Mouse (Mus musculus) liver, adult 2 months (tissue): ENCODE results near the gene Asgr2. TPM values are rescaled to one million over a fixed set of nuclear protein-coding genes. Genes with fewer than 3 reads are reported as not detected.

Experiments
- DNase-seq: peaks from one replicate; pipeline ENCODE4 v3.0.0-alpha.2; 2011; ENCODE audit warnings: low read depth, low spot score; ENCODE audit errors: extremely low read depth
- H3K27ac ChIP-seq: fragments of 200-500 bp; replicated peaks from 2 replicates; pipeline ENCODE4 v1.5.1; 2012; ENCODE audit warnings: low read depth, mild to moderate bottlenecking, control low read depth, inconsistent platforms, low read length; ENCODE audit not compliant: insufficient read depth
- H3K27me3 ChIP-seq: fragments of 200-500 bp; 2 replicates; pipeline ENCODE4 v1.6.1; 2012; ENCODE audit warnings: mild to moderate bottlenecking, moderate library complexity, low read length, inconsistent platforms; ENCODE audit not compliant: control insufficient read depth, insufficient read depth
- H3K36me3 ChIP-seq: fragments of 200-500 bp; 2 replicates; pipeline ENCODE4 v1.6.1; 2012; ENCODE audit warnings: low read length, inconsistent platforms; ENCODE audit not compliant: control insufficient read depth, insufficient read depth
- H3K4me1 ChIP-seq: fragments of 200-500 bp; 2 replicates; pipeline ENCODE4 v1.6.1; 2011; ENCODE audit warnings: low read length; ENCODE audit not compliant: control insufficient read depth, insufficient read depth
- H3K4me3 ChIP-seq: fragments of 200-500 bp; 2 replicates; pipeline ENCODE4 v1.5.1; 2011; ENCODE audit warnings: low read depth, mild to moderate bottlenecking, control low read depth, low read length, moderate library complexity; ENCODE audit not compliant: insufficient read depth
- H3K79me2 ChIP-seq: fragments of 200-500 bp; 2 replicates; pipeline ENCODE4 v1.6.1; 2012; ENCODE audit warnings: inconsistent platforms, mild to moderate bottlenecking, low read length, moderate library complexity; ENCODE audit not compliant: control insufficient read depth, insufficient read depth
- H3K9ac ChIP-seq: fragments of 200-500 bp; 2 replicates; pipeline ENCODE4 v1.6.1; 2012; ENCODE audit warnings: low read depth, mild to moderate bottlenecking, control low read depth, inconsistent platforms, low read length
- CTCF ChIP-seq: fragments of 200-500 bp; IDR thresholded peaks from 2 replicates; pipeline ENCODE4 v1.5.1; 2011; ENCODE audit warnings: low read depth, low read length, control low read depth
- POLR2A ChIP-seq: fragments of 200-500 bp; IDR thresholded peaks from 2 replicates; pipeline ENCODE4 v1.6.1; 2011; ENCODE audit warnings: low read length, control low read depth; ENCODE audit not compliant: insufficient read depth; ENCODE audit errors: extremely low read depth
- WGBS: fragments of 180-500 bp; shearing (Covaris S2); methylation state at CpG from one replicate; pipeline ENCODE4 v1.1.7; 2018; 5-methylcytosine and 5-hydroxymethylcytosine counted together
- polyA plus RNA-seq: library from polyadenylated mRNA; depleted of rRNA; stranded (reverse); fragments of >200 nt; gene quantifications from 2 replicates; pipeline ENCODE4 v1.2.3, GENCODE M21; 2012; rRNA removed
- total RNA-seq: library from RNA; depleted of rRNA; stranded (reverse); fragments of >200 nt; gene quantifications from 2 replicates; pipeline ENCODE4 v1.2.3, GENCODE M21; 2014; rRNA removed

Asgr2 gene
- total RNA-seq (166 and 194 TPM in 2 replicates), polyA plus RNA-seq (212 and 216 TPM in 2 replicates)

GRCm38 (mm10) chr11:70091986-70092783 lies at the start of gene Asgr2:
Gene Asgr2, plus strand, starts transcription at chr11:70092644.
- H3K36me3 ChIP-seq = peaks cover 1% of the 10 kb centered on the region; the same call in 1 of the 2 replicates
- peaks cover 4% of the 10 kb centered on the region; the same call in 1 of the 2 replicates for H3K79me2 ChIP-seq
- peaks cover 23% of the 10 kb centered on the region for H3K4me1 ChIP-seq
- peak within 1 kb of the TSS; percentile 87 for H3K27ac ChIP-seq
- peak; percentile 58; the same call in 1 of the 2 replicates for TF ChIP-seq POLR2A
- TF ChIP-seq CTCF = no peak
- H3K27me3 ChIP-seq = no peaks in the 10 kb centered on the region
- peak; percentile 97 for DNase-seq
- peak within 1 kb of the TSS; percentile 42 for H3K4me3 ChIP-seq
- WGBS = 21% methylated on average over 12 of the region's 12 CpGs
- H3K9ac ChIP-seq = peak within 1 kb of the TSS; percentile 65

GRCm38 (mm10) chr11:70043665-70044064 lies 48.8 kb upstream of the Asgr2 start:
- peaks cover under 1% of the 10 kb centered on the region; the same call in 1 of the 2 replicates for H3K4me1 ChIP-seq
- H3K36me3 ChIP-seq = no peaks in the 10 kb centered on the region
- H3K79me2 ChIP-seq = no peaks in the 10 kb centered on the region
- H3K27me3 ChIP-seq = no peaks in the 10 kb centered on the region
- H3K27ac ChIP-seq = no peak overlapping the region
- no peak overlapping the region for H3K9ac ChIP-seq
- DNase-seq = no peak
- H3K4me3 ChIP-seq = no peak overlapping the region
- TF ChIP-seq CTCF = no peak
- TF ChIP-seq POLR2A = no peak
- 93% methylated on average over 7 of the region's 7 CpGs for WGBS

DNA sequence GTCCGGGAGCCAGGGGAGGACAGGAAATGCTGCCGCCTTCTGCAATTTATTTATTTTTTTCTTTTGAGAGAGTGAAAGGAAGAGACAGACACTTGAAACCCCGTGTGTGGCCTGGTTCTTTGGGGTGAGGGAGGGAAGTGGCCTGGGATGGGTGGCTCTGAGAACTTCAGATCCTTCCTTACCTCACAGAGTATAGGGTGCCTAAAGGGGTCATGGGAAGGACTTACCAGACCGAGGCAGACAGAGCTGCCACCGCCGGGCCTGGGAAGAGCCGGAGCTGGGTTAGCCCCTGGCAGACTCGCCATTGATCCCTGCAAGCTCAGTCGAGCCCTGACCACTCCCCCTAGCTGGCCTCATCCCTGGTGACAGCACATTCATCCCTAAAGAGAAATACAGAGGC lies 47.0 kb upstream of the Asgr2 start:
- H3K79me2 ChIP-seq = no peaks in the 10 kb centered on the region
- TF ChIP-seq POLR2A = no peak
- TF ChIP-seq CTCF = no peak
- DNase-seq = no peak
- no peak overlapping the region for H3K4me3 ChIP-seq
- H3K27me3 ChIP-seq = no peaks in the 10 kb centered on the region
- 70% methylated on average over 9 of the region's 9 CpGs for WGBS
- no peaks in the 10 kb centered on the region for H3K36me3 ChIP-seq
- no peaks in the 10 kb centered on the region; the same call in 1 of the 2 replicates for H3K4me1 ChIP-seq
- H3K27ac ChIP-seq = no peak overlapping the region
- H3K9ac ChIP-seq = no peak overlapping the region

- TF ChIP-seq POLR2A = no peak
- no peak for TF ChIP-seq CTCF
- WGBS = 60% methylated on average over 6 of the region's 6 CpGs
- Histone ChIP-seq H3K4me3 (no peak overlapping the region), H3K9ac (no peak overlapping the region), H3K4me1 (peaks cover 12% of the 10 kb centered on the region), H3K27ac (no peak overlapping the region), H3K79me2 (no peaks in the 10 kb centered on the region), H3K36me3 (no peaks in the 10 kb centered on the region), H3K27me3 (no peaks in the 10 kb centered on the region)
- no peak for DNase-seq
These were observed 43.1 kb upstream of the Asgr2 start for GRCm38 (mm10) chr11:70049366-70049765.

GRCm38 (mm10) chr11:70049816-70050215 lies 42.6 kb upstream of the Asgr2 start:
- WGBS = 22% methylated on average over 10 of the region's 10 CpGs
- H3K9ac ChIP-seq = peak overlapping the region; percentile 58
- peaks cover under 1% of the 10 kb centered on the region; the same call in 1 of the 2 replicates for H3K79me2 ChIP-seq
- H3K27ac ChIP-seq = peak overlapping the region; percentile 68
- peaks cover 12% of the 10 kb centered on the region for H3K4me1 ChIP-seq
- TF ChIP-seq POLR2A (no peak), CTCF (peak; percentile 49; the same call in 1 of the 2 replicates)
- no peaks in the 10 kb centered on the region for H3K27me3 ChIP-seq
- peak; percentile 94 for DNase-seq
- H3K4me3 ChIP-seq = no peak overlapping the region
- H3K36me3 ChIP-seq = no peaks in the 10 kb centered on the region

- H3K27me3 ChIP-seq = no peaks in the 10 kb centered on the region
- H3K27ac ChIP-seq = peak overlapping the region; percentile 94
- H3K4me3 ChIP-seq = no peak overlapping the region
- H3K4me1 ChIP-seq = peaks cover 23% of the 10 kb centered on the region
- H3K79me2 ChIP-seq = peaks cover 5% of the 10 kb centered on the region; the same call in 1 of the 2 replicates
- H3K36me3 ChIP-seq = peaks cover 14% of the 10 kb centered on the region
- peak; percentile 55 for DNase-seq
- peak overlapping the region; percentile 35 for H3K9ac ChIP-seq
- WGBS = 20% methylated on average over 7 of the region's 7 CpGs
- TF ChIP-seq CTCF (no peak), POLR2A (no peak)
These were observed 39.3 kb upstream of the Asgr2 start for GRCm38 (mm10) chr11:70053156-70053555.
